Mouse (Mus musculus): ENCODE measurements at regions not wholly inside any gene's neighbourhood (a gene's known extent, or its start where the extent isn't known, plus 50 kb on each side); places are given as distances from the start of the nearest gene placed in this dataset.

DNA sequence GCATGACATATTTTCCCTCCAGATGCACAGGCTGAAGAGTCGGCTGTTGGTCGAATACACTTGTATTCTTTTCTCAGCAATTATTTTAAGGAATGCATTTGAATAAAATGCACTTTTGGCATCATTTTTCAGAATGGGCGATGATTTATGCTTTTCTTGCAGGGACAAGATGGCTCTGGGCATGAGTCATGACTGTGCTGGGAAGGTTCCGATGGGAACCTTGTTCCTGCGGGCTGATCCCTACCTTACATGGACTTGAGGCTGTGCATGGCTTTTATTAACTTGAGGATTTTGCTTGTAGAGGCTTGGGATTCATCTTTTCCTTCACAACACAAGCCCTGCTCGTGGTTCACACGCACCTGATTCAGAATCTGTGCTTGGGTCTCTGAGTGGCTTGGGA is 481.7 kb upstream of the Jag1 start:
- TF ChIP-seq EP300 (optimal IDR thresholded peaks at IDR 0.05) = no peak
- TF ChIP-seq CTCF (IDR thresholded peaks at IDR 0.05; ENCODE audit: low read depth) = no peak

Measured in stomach, postnatal 0 days (tissue).